18 mouse cellular contexts compared by ENCODE assay signal in genomic region chr15:7025194-7025593, GRCm38 (mm10).
DNase-seq lines count a peak whose midpoint lies in the region; ATAC-seq and TF ChIP-seq lines count a peak whose summit lies in the region.
"Had no signal": no experiment of that assay in that cellular context is flagged by ENCODE, and none has a peak within 500 bp of the region (broad histone marks: within the 10 kb centered on the region; RNA-seq: fewer than 3 reads in every experiment).

No protein-coding gene starts in this region.

- H3K4me3 ChIP-seq in intestine, embryonic 15.5 days (replicated peaks): no peak overlapping the region
- no peak overlapping the region for H3K4me3 ChIP-seq in intestine, postnatal 0 days (ENCODE audit: low read depth, low read length)
- no peak overlapping the region for H3K4me3 ChIP-seq in lung, embryonic 15.5 days
- no peak overlapping the region for H3K4me3 ChIP-seq in lung, adult 2 months (replicated peaks; ENCODE audit: extremely low read depth, low read depth, low read length)
- no peak overlapping the region for H3K4me3 ChIP-seq in intestine, embryonic 16.5 days (ENCODE audit: low read length)
- H3K4me3 ChIP-seq: embryonic facial prominence, embryonic 10.5 days; embryonic facial prominence, embryonic 12.5 days; forebrain, embryonic 13.5 days; forebrain, embryonic 15.5 days had no signal

- H3K4me2 ChIP-seq in intestine, embryonic 15.5 days (replicated peaks): no peak overlapping the region
- H3K4me2 ChIP-seq in intestine, postnatal 0 days (replicated peaks; ENCODE audit: low read depth): no peak overlapping the region
- no peak overlapping the region for H3K4me2 ChIP-seq in lung, embryonic 15.5 days
- no peak overlapping the region for H3K4me2 ChIP-seq in intestine, embryonic 16.5 days (ENCODE audit: low read depth, low read length)
- H3K4me2 ChIP-seq: embryonic facial prominence, embryonic 12.5 days; forebrain, embryonic 13.5 days; forebrain, embryonic 15.5 days had no signal

- no peak for DNase-seq in lung, adult 2 months
- DNase-seq in adrenal gland, postnatal 36 days: no peak
- DNase-seq: adrenal gland, adult 2 months; adrenal gland, postnatal 10 days; adrenal gland, postnatal 25 days; cerebellum, adult 11-12 months; cerebellum, adult 2 months; cerebellum, adult 9-10 months; cerebellum, postnatal 10 days; cerebellum, postnatal 25 days had no signal

- no peak overlapping the region for H3K27ac ChIP-seq in intestine, embryonic 15.5 days
- no peak overlapping the region for H3K27ac ChIP-seq in intestine, postnatal 0 days (ENCODE audit: low read depth, low read length)
- H3K27ac ChIP-seq in lung, embryonic 15.5 days: no peak overlapping the region
- no peak overlapping the region for H3K27ac ChIP-seq in intestine, embryonic 16.5 days (ENCODE audit: low read length)
- H3K27ac ChIP-seq: embryonic facial prominence, embryonic 10.5 days; embryonic facial prominence, embryonic 12.5 days; forebrain, embryonic 13.5 days; forebrain, embryonic 15.5 days had no signal

- TF ChIP-seq POLR2A in lung, adult 2 months (IDR thresholded peaks at IDR 0.05; ENCODE audit: borderline replicate concordance, extremely low read depth, low read depth, low read length): no peak

- no peaks in the 10 kb centered on the region for H3K9me3 ChIP-seq in intestine, embryonic 15.5 days
- H3K9me3 ChIP-seq in intestine, postnatal 0 days (ENCODE audit: control insufficient read depth): no peaks in the 10 kb centered on the region
- no peaks in the 10 kb centered on the region for H3K9me3 ChIP-seq in lung, embryonic 15.5 days
- no peaks in the 10 kb centered on the region for H3K9me3 ChIP-seq in intestine, embryonic 16.5 days (ENCODE audit: control insufficient read depth, low read length)
- H3K9me3 ChIP-seq: embryonic facial prominence, embryonic 10.5 days; embryonic facial prominence, embryonic 12.5 days; forebrain, embryonic 13.5 days; forebrain, embryonic 15.5 days had no signal

- no peaks in the 10 kb centered on the region for H3K4me1 ChIP-seq in intestine, embryonic 15.5 days (replicated peaks)
- no peaks in the 10 kb centered on the region for H3K4me1 ChIP-seq in intestine, postnatal 0 days (replicated peaks; ENCODE audit: control insufficient read depth, insufficient read depth, low read length)
- peaks cover 7% of the 10 kb centered on the region; the same call in 1 of the 2 replicates for H3K4me1 ChIP-seq in lung, embryonic 15.5 days
- no peaks in the 10 kb centered on the region for H3K4me1 ChIP-seq in lung, adult 2 months (ENCODE audit: control insufficient read depth, insufficient read depth, low read length)
- no peaks in the 10 kb centered on the region for H3K4me1 ChIP-seq in intestine, embryonic 16.5 days (ENCODE audit: control insufficient read depth, insufficient read depth, low read length)
- H3K4me1 ChIP-seq: embryonic facial prominence, embryonic 10.5 days; embryonic facial prominence, embryonic 12.5 days; forebrain, embryonic 13.5 days; forebrain, embryonic 15.5 days had no signal

- H3K9ac ChIP-seq in intestine, embryonic 15.5 days: no peak overlapping the region
- no peak overlapping the region for H3K9ac ChIP-seq in intestine, postnatal 0 days (ENCODE audit: low read depth, low read length)
- no peak overlapping the region for H3K9ac ChIP-seq in lung, embryonic 15.5 days
- H3K9ac ChIP-seq in intestine, embryonic 16.5 days (ENCODE audit: low read depth, low read length): no peak overlapping the region
- H3K9ac ChIP-seq: embryonic facial prominence, embryonic 12.5 days; forebrain, embryonic 13.5 days; forebrain, embryonic 15.5 days had no signal

- H3K27me3 ChIP-seq in intestine, embryonic 15.5 days (replicated peaks): no peaks in the 10 kb centered on the region
- peaks cover 34% of the 10 kb centered on the region for H3K27me3 ChIP-seq in intestine, postnatal 0 days (replicated peaks; ENCODE audit: control insufficient read depth, insufficient read depth, low read length)
- H3K27me3 ChIP-seq in lung, embryonic 15.5 days: no peaks in the 10 kb centered on the region
- H3K27me3 ChIP-seq in intestine, embryonic 16.5 days (replicated peaks; ENCODE audit: control insufficient read depth, insufficient read depth, low read length): no peaks in the 10 kb centered on the region
- H3K27me3 ChIP-seq: embryonic facial prominence, embryonic 12.5 days; forebrain, embryonic 13.5 days; forebrain, embryonic 15.5 days had no signal

- ATAC-seq in intestine, embryonic 15.5 days: 0 out of 2 replicates have a peak, but pooled peaks have one; percentile 41
- no peak for ATAC-seq in intestine, postnatal 0 days
- ATAC-seq in lung, embryonic 15.5 days (ENCODE audit: borderline replicate concordance, extremely low read depth, low FRiP score, low TSS enrichment): peak; percentile 72; the same call in 1 of the 2 replicates
- 0 out of 2 replicates have a peak, but pooled peaks have one; percentile 38 for ATAC-seq in intestine, embryonic 16.5 days
- ATAC-seq: forebrain, embryonic 13.5 days; forebrain, embryonic 15.5 days had no signal

- no peak for TF ChIP-seq CTCF in intestine, postnatal 0 days (IDR thresholded peaks at IDR 0.05; ENCODE audit: low read depth)
- TF ChIP-seq CTCF in lung, adult 2 months (IDR thresholded peaks at IDR 0.05; ENCODE audit: insufficient read depth, low read length): no peak

- 37% methylated on average over 4 of the region's 4 CpGs for WGBS in intestine, embryonic 15.5 days
- WGBS in intestine, postnatal 0 days: 53% methylated on average over 4 of the region's 4 CpGs
- 42% methylated on average over 4 of the region's 4 CpGs for WGBS in lung, embryonic 15.5 days
- WGBS in lung, adult 2 months: 62% methylated on average over 4 of the region's 4 CpGs
- WGBS in intestine, embryonic 16.5 days: 46% methylated on average over 4 of the region's 4 CpGs

- no peaks in the 10 kb centered on the region for H3K36me3 ChIP-seq in intestine, embryonic 15.5 days
- H3K36me3 ChIP-seq in intestine, postnatal 0 days (ENCODE audit: control insufficient read depth, insufficient read depth): no peaks in the 10 kb centered on the region
- H3K36me3 ChIP-seq in lung, embryonic 15.5 days: no peaks in the 10 kb centered on the region
- H3K36me3 ChIP-seq in intestine, embryonic 16.5 days (ENCODE audit: control insufficient read depth, insufficient read depth, low read length): no peaks in the 10 kb centered on the region
- H3K36me3 ChIP-seq: embryonic facial prominence, embryonic 10.5 days; embryonic facial prominence, embryonic 12.5 days; forebrain, embryonic 15.5 days had no signal
